ENCODE assay signal across 29 mouse cellular contexts in the genomic region with DNA sequence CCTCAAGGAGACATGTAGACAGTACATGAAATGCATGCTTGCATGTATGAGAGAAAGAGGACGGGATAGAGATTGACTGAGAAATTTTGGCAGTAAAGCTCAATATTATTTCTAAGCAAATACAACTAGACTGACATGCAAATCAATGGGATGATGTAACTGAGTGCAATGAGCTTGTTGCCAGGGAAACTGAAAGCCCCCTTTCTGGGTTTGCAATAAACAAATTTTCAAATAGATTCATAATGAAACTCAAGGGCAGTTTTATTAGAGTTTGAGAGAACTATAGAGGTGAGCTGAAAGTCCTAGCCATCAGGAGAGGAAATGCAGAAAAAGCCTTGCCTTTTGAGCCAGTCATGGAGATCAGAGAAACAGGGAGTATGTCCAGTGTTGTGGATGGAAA.
DNase-seq lines count a peak whose midpoint lies in the region; ATAC-seq and TF ChIP-seq lines count a peak whose summit lies in the region.
"Had no signal": no experiment of that assay in that cellular context is flagged by ENCODE, and none has a peak within 500 bp of the region (broad histone marks: within the 10 kb centered on the region; RNA-seq: fewer than 3 reads in every experiment).

No protein-coding gene starts in this region.

- no peak overlapping the region for H3K27ac ChIP-seq in forebrain, postnatal 0 days (ENCODE audit: low read depth, low read length)
- no peak overlapping the region for H3K27ac ChIP-seq in forebrain, embryonic 10.5 days
- no peak overlapping the region for H3K27ac ChIP-seq in midbrain, embryonic 14.5 days (replicated peaks; ENCODE audit: low read depth, low read length)
- H3K27ac ChIP-seq in midbrain, embryonic 10.5 days (replicated peaks), result no peak overlapping the region
- no peak overlapping the region for H3K27ac ChIP-seq in MEL (ENCODE audit: control insufficient read depth, low read depth, low read length)
- H3K27ac ChIP-seq: embryonic facial prominence, embryonic 10.5 days; embryonic facial prominence, embryonic 13.5 days; forebrain, embryonic 13.5 days; gastrocnemius, adult 2 months; hindbrain, embryonic 10.5 days; hindbrain, embryonic 13.5 days had no signal

- H3K36me3 ChIP-seq in forebrain, postnatal 0 days (ENCODE audit: insufficient read depth), result no peaks in the 10 kb centered on the region
- H3K36me3 ChIP-seq in forebrain, embryonic 10.5 days (replicated peaks), result no peaks in the 10 kb centered on the region
- H3K36me3 ChIP-seq in midbrain, embryonic 14.5 days (ENCODE audit: control insufficient read depth, insufficient read depth, low read length), result no peaks in the 10 kb centered on the region
- H3K36me3 ChIP-seq in midbrain, embryonic 10.5 days, result no peaks in the 10 kb centered on the region
- no peaks in the 10 kb centered on the region for H3K36me3 ChIP-seq in MEL (ENCODE audit: control insufficient read depth in 1 of 2, insufficient read depth in 2 of 2, low read length in 2 of 2)
- no peaks in the 10 kb centered on the region for H3K36me3 ChIP-seq in myocyte (ENCODE audit: control insufficient read depth, insufficient read depth)
- H3K36me3 ChIP-seq: embryonic facial prominence, embryonic 10.5 days; embryonic facial prominence, embryonic 13.5 days; hindbrain, embryonic 10.5 days; hindbrain, embryonic 13.5 days had no signal

- intact Hi-C loops in heart, postnatal 10 days (cut with DNase I), result no loop called here

- H3K4me1 ChIP-seq in forebrain, postnatal 0 days (ENCODE audit: insufficient read depth), result no peaks in the 10 kb centered on the region
- H3K4me1 ChIP-seq in forebrain, embryonic 10.5 days, result no peaks in the 10 kb centered on the region
- H3K4me1 ChIP-seq in midbrain, embryonic 14.5 days (ENCODE audit: control insufficient read depth, insufficient read depth, low read length), result no peaks in the 10 kb centered on the region
- no peaks in the 10 kb centered on the region for H3K4me1 ChIP-seq in midbrain, embryonic 10.5 days
- H3K4me1 ChIP-seq in MEL (ENCODE audit: control insufficient read depth in 1 of 2, insufficient read depth in 2 of 2, low read length in 2 of 2), result no peaks in the 10 kb centered on the region; a peak in 1 of 4 replicates
- H3K4me1 ChIP-seq: embryonic facial prominence, embryonic 10.5 days; embryonic facial prominence, embryonic 13.5 days; forebrain, embryonic 13.5 days; hindbrain, embryonic 10.5 days; hindbrain, embryonic 13.5 days had no signal

- no peak overlapping the region for H3ac ChIP-seq in myocyte (ENCODE audit: control insufficient read depth, insufficient read length)

- H3K4me2 ChIP-seq in forebrain, postnatal 0 days (ENCODE audit: low read depth), result no peak overlapping the region
- H3K4me2 ChIP-seq in midbrain, embryonic 14.5 days (ENCODE audit: low read length), result no peak overlapping the region
- H3K4me2 ChIP-seq in myocyte (ENCODE audit: low read depth), result no peak overlapping the region
- H3K4me2 ChIP-seq: embryonic facial prominence, embryonic 13.5 days; forebrain, embryonic 13.5 days; heart, embryonic 11.5 days; hindbrain, embryonic 13.5 days had no signal

- no peaks in the 10 kb centered on the region for H3K9me3 ChIP-seq in forebrain, postnatal 0 days (ENCODE audit: low read length)
- no peaks in the 10 kb centered on the region for H3K9me3 ChIP-seq in forebrain, embryonic 10.5 days
- no peaks in the 10 kb centered on the region for H3K9me3 ChIP-seq in midbrain, embryonic 14.5 days (ENCODE audit: control insufficient read depth, low read length)
- no peaks in the 10 kb centered on the region for H3K9me3 ChIP-seq in midbrain, embryonic 10.5 days (replicated peaks)
- no peaks in the 10 kb centered on the region for H3K9me3 ChIP-seq in MEL (replicated peaks; ENCODE audit: insufficient read depth, low read length)
- H3K9me3 ChIP-seq: embryonic facial prominence, embryonic 10.5 days; embryonic facial prominence, embryonic 13.5 days; forebrain, embryonic 13.5 days; hindbrain, embryonic 10.5 days; hindbrain, embryonic 13.5 days had no signal

- WGBS in forebrain, postnatal 0 days, result 43% methylated on average over 1 of the region's 1 CpGs
- 84% methylated on average over 1 of the region's 1 CpGs for WGBS in forebrain, embryonic 10.5 days
- 87% methylated on average over 1 of the region's 1 CpGs for WGBS in midbrain, embryonic 14.5 days
- WGBS in midbrain, embryonic 10.5 days, result 91% methylated on average over 1 of the region's 1 CpGs

- H3K4me3 ChIP-seq in forebrain, postnatal 0 days (ENCODE audit: low read depth, low read length), result no peak overlapping the region
- no peak overlapping the region for H3K4me3 ChIP-seq in forebrain, embryonic 10.5 days
- no peak overlapping the region for H3K4me3 ChIP-seq in midbrain, embryonic 14.5 days (replicated peaks; ENCODE audit: low read depth, low read length)
- H3K4me3 ChIP-seq in midbrain, embryonic 10.5 days, result no peak overlapping the region
- H3K4me3 ChIP-seq in MEL (ENCODE audit: control insufficient read depth in 1 of 2, insufficient read depth in 1 of 2, low read depth in 2 of 2, low read length in 2 of 2) (no peak overlapping the region; a peak in 1 of 4 replicates), myocyte (no peak overlapping the region)
- H3K4me3 ChIP-seq: embryonic facial prominence, embryonic 10.5 days; embryonic facial prominence, embryonic 13.5 days; erythroblast, embryonic 14.5 days; forebrain, embryonic 13.5 days; gastrocnemius, adult 2 months; hindbrain, embryonic 10.5 days; hindbrain, embryonic 13.5 days had no signal

- no peaks in the 10 kb centered on the region for H3K79me2 ChIP-seq in MEL (ENCODE audit: control insufficient read depth, insufficient read depth, low read length, poor library complexity)
- no peaks in the 10 kb centered on the region for H3K79me2 ChIP-seq in myocyte (ENCODE audit: control insufficient read depth, insufficient read depth)

- ATAC-seq in forebrain, postnatal 0 days, result peak; percentile 64
- ATAC-seq in midbrain, embryonic 14.5 days (ENCODE audit: low FRiP score, low TSS enrichment), result no peak
- ATAC-seq: CD4-positive, CD25-positive, alpha-beta regulatory T cell, adult 4 months; forebrain, embryonic 13.5 days; forebrain, embryonic 16.5 days; hindbrain, embryonic 16.5 days had no signal

- no peak; a peak in 1 of 4 replicates for TF ChIP-seq EP300 in MEL (IDR thresholded peaks at IDR 0.05; ENCODE audit: low read depth in 1 of 2, low read length in 2 of 2)

- no peak for TF ChIP-seq CTCF in forebrain, postnatal 0 days (IDR thresholded peaks at IDR 0.05; ENCODE audit: low read depth)
- no peak for TF ChIP-seq CTCF in MEL (IDR thresholded peaks at IDR 0.05 in 2 of 3, conservative IDR thresholded peaks at IDR 0.05 in 1 of 3; ENCODE audit: control insufficient read depth in 1 of 3, insufficient read depth in 1 of 3, low read depth in 2 of 3, low read length in 3 of 3, poor library complexity in 1 of 3, severe bottlenecking in 1 of 3)

- TF ChIP-seq RAD21 in MEL (IDR thresholded peaks at IDR 0.05; ENCODE audit: low read depth, low read length), result no peak

- TF ChIP-seq POLR2A in MEL (IDR thresholded peaks at IDR 0.05; ENCODE audit: control insufficient read depth in 1 of 2, insufficient read depth in 1 of 2, low read depth in 1 of 2, low read length in 2 of 2, poor library complexity in 1 of 2), result no peak
- TF ChIP-seq POLR2A in myocyte (IDR thresholded peaks at IDR 0.05; ENCODE audit: insufficient read length, low read depth), result no peak

- peak; percentile 18 for DNase-seq in forebrain, postnatal 0 days
- DNase-seq in forebrain, embryonic 10.5 days (ENCODE audit: extremely low spot score, low spot score), result no peak
- peak; percentile 9 for DNase-seq in midbrain, embryonic 14.5 days
- no peak for DNase-seq in midbrain, embryonic 10.5 days (ENCODE audit: low spot score)
- DNase-seq in MEL (ENCODE audit: low read depth, low spot score), result peak; percentile 14
- DNase-seq in urinary bladder, adult 18-20 months (ENCODE audit: low spot score in 2 of 2), result no peak
- no peak for DNase-seq in heart, postnatal 10 days
- DNase-seq: adrenal gland, adult 2 months; adrenal gland, postnatal 14 days; cerebellum, adult 11-12 months; cerebellum, adult 8-10 months; cerebellum, postnatal 10 days; cerebellum, postnatal 36 days; embryo, embryonic 11 days; gastrocnemius, adult 2 months; gastrocnemius, postnatal 14 days; heart, adult 11 months; heart, postnatal 36 days had no signal

- H3K27me3 ChIP-seq in forebrain, postnatal 0 days (ENCODE audit: insufficient read depth, low read length), result no peaks in the 10 kb centered on the region
- H3K27me3 ChIP-seq in forebrain, embryonic 10.5 days (ENCODE audit: poor library complexity, severe bottlenecking), result no peaks in the 10 kb centered on the region
- no peaks in the 10 kb centered on the region for H3K27me3 ChIP-seq in midbrain, embryonic 14.5 days (ENCODE audit: control insufficient read depth, insufficient read depth, low read length)
- no peaks in the 10 kb centered on the region for H3K27me3 ChIP-seq in midbrain, embryonic 10.5 days (ENCODE audit: low read depth, poor library complexity, severe bottlenecking)
- H3K27me3 ChIP-seq in MEL (ENCODE audit: control insufficient read depth in 1 of 2, insufficient read depth in 2 of 2, low read length in 2 of 2), result peaks cover 0 to 1% of the 10 kb centered on the region in 2 experiments; a peak in 2 of 4 replicates
- H3K27me3 ChIP-seq in myocyte (ENCODE audit: control insufficient read depth, insufficient read depth, insufficient read length), result no peaks in the 10 kb centered on the region
- H3K27me3 ChIP-seq: embryonic facial prominence, embryonic 13.5 days; forebrain, embryonic 13.5 days; hindbrain, embryonic 13.5 days had no signal

- no peak overlapping the region for H3K9ac ChIP-seq in forebrain, postnatal 0 days
- H3K9ac ChIP-seq in midbrain, embryonic 14.5 days (replicated peaks; ENCODE audit: low read length), result no peak overlapping the region
- H3K9ac ChIP-seq in MEL (ENCODE audit: control insufficient read depth, low read depth, low read length, poor library complexity, severe bottlenecking), result no peak overlapping the region
- H3K9ac ChIP-seq: embryonic facial prominence, embryonic 13.5 days; forebrain, embryonic 13.5 days; hindbrain, embryonic 13.5 days had no signal

TF ChIP-seq in MEL, 35 proteins besides CTCF, POLR2A, EP300 and RAD21 (continues in another document):
- no peak for TF ChIP-seq UBTF (IDR thresholded peaks at IDR 0.05; ENCODE audit: borderline replicate concordance, insufficient read depth, low read depth, low read length)
- TF ChIP-seq NELFE (IDR thresholded peaks at IDR 0.05; ENCODE audit: low read depth, low read length), result no peak
- TF ChIP-seq NRF1 (IDR thresholded peaks at IDR 0.05; ENCODE audit: insufficient read depth, low read depth, low read length, poor library complexity, severe bottlenecking), result no peak
- no peak for TF ChIP-seq USF2 (IDR thresholded peaks at IDR 0.05; ENCODE audit: borderline replicate concordance in 1 of 2, insufficient read depth in 1 of 2, low read depth in 1 of 2, low read length in 2 of 2)

TF ChIP-seq in myocyte, 11 proteins besides CTCF, POLR2A, EP300 and RAD21:
- TF ChIP-seq CEBPB (IDR thresholded peaks at IDR 0.05; ENCODE audit: insufficient read depth, poor library complexity, severe bottlenecking) (peak; percentile 88), E2F4 (IDR thresholded peaks at IDR 0.05; ENCODE audit: insufficient read depth) (no peak), MYOD1 (IDR thresholded peaks at IDR 0.05; ENCODE audit: control insufficient read depth in 1 of 3, insufficient read length in 2 of 3, low read depth in 2 of 3) (no peak)

Comparison
In these comparisons a context has a peak if more than half of its experiments do, and no peak if none do; other contexts are left out.
1. DNase-seq: peak in forebrain, postnatal 0 days (single experiment), midbrain, embryonic 14.5 days (single experiment) and MEL (single experiment); none in forebrain, embryonic 10.5 days (single experiment), midbrain, embryonic 10.5 days (single experiment), urinary bladder, adult 18-20 months (0 of 2) and heart, postnatal 10 days (0 of 2).